Mouse (Mus musculus) limb, embryonic 12.5 days (tissue): ENCODE measurements around the gene Ifitm2. TPM values are rescaled to one million over a fixed set of nuclear protein-coding genes. Genes with fewer than 3 reads are reported as not detected.

ENCODE experiments used
- ATAC-seq: fragments of 200-750 bp; cut with Nextera tagmentation; 2 replicates; pipeline ENCODE4 v1.8.0; 2017; ENCODE audit warnings: low read depth, moderate TSS enrichment; ENCODE audit not compliant: insufficient number of reproducible peaks, insufficient read depth, low FRiP score, low TSS enrichment
- H3K27ac ChIP-seq: fragments of 300-500 bp; sonication (generic); 2 replicates; pipeline ENCODE4 v1.5.1; 2016; ENCODE audit warnings: mild to moderate bottlenecking, moderate library complexity
- H3K27me3 ChIP-seq: fragments of 300-500 bp; sonication (generic); 2 replicates; pipeline ENCODE4 v1.6.1; 2016; ENCODE audit warnings: mild to moderate bottlenecking, moderate library complexity
- H3K36me3 ChIP-seq: fragments of 300-500 bp; sonication (generic); 2 replicates; pipeline ENCODE4 v1.6.1; 2016; ENCODE audit warnings: mild to moderate bottlenecking, moderate library complexity
- H3K4me1 ChIP-seq: fragments of 300-500 bp; sonication (generic); replicated peaks from 2 replicates; pipeline ENCODE4 v1.6.1; 2016
- H3K4me2 ChIP-seq: fragments of 300-500 bp; sonication (generic); 2 replicates; pipeline ENCODE4 v1.6.1; 2016; ENCODE audit warnings: mild to moderate bottlenecking, moderate library complexity
- H3K4me3 ChIP-seq: fragments of 300-500 bp; sonication (generic); replicated peaks from 2 replicates; pipeline ENCODE4 v1.5.1; 2016; ENCODE audit warnings: mild to moderate bottlenecking
- H3K9ac ChIP-seq: fragments of 300-500 bp; sonication (generic); replicated peaks from 2 replicates; pipeline ENCODE4 v1.6.1; 2016; ENCODE audit warnings: mild to moderate bottlenecking, moderate library complexity
- H3K9me3 ChIP-seq: fragments of 300-500 bp; sonication (generic); 2 replicates; pipeline ENCODE4 v1.6.1; 2016; ENCODE audit warnings: mild to moderate bottlenecking, moderate library complexity
- WGBS: fragments of 180-500 bp; shearing (Covaris S2); methylation state at CpG from one replicate; pipeline ENCODE4 v1.1.7; 2016; 5-methylcytosine and 5-hydroxymethylcytosine counted together
- polyA plus RNA-seq: library from polyadenylated mRNA; unstranded; fragments of >200 nt; fragmentation: Nextera tagmentation; extraction: Ambion mirVana; gene quantifications from 2 replicates; pipeline ENCODE4 v1.2.1, GENCODE M21; 2016

Gene Ifitm2
- polyA plus RNA-seq, 1 experiment from 2014 or later, result 941 TPM

- no peak for ATAC-seq
- Histone ChIP-seq H3K4me3 (no peak overlapping the region), H3K9me3 (no peaks in the 10 kb centered on the region), H3K4me2 (no peak overlapping the region), H3K27ac (peak overlapping the region; percentile 53; the same call in 1 of the 2 replicates), H3K9ac (no peak overlapping the region), H3K27me3 (no peaks in the 10 kb centered on the region), H3K4me1 (peaks cover 37% of the 10 kb centered on the region), H3K36me3 (peaks cover 37% of the 10 kb centered on the region)
- WGBS, result 87% methylated on average over 10 of the region's 10 CpGs
Measured at GRCm38 (mm10) chr7:140942811-140943210, 13.0 kb downstream of the Ifitm2 start.

- Histone ChIP-seq H3K4me2 (peak overlapping the region; percentile 70), H3K9ac (peak overlapping the region; percentile 75), H3K27ac (peak overlapping the region; percentile 83), H3K4me1 (peaks cover 37% of the 10 kb centered on the region), H3K27me3 (no peaks in the 10 kb centered on the region), H3K36me3 (peaks cover 32% of the 10 kb centered on the region), H3K9me3 (no peaks in the 10 kb centered on the region), H3K4me3 (peak overlapping the region; percentile 55)
- no peak for ATAC-seq
- WGBS, result 49% methylated on average over 9 of the region's 9 CpGs
Measured at GRCm38 (mm10) chr7:140942341-140942740, 13.4 kb downstream of the Ifitm2 start.

GRCm38 (mm10) chr7:140941222-140942051, 14.3 kb downstream of the Ifitm2 start, which contains the start of gene Pgghg:
Gene Pgghg, plus strand, starts transcription at chr7:140941391.
- Histone ChIP-seq H3K4me2 (peak within 1 kb of the TSS; percentile 70), H3K9me3 (no peaks in the 10 kb centered on the region), H3K27ac (peak within 1 kb of the TSS; percentile 84), H3K27me3 (peaks cover 6% of the 10 kb centered on the region; the same call in 1 of the 2 replicates), H3K4me1 (peaks cover 37% of the 10 kb centered on the region), H3K4me3 (peak within 1 kb of the TSS; percentile 55), H3K9ac (peak within 1 kb of the TSS; percentile 75), H3K36me3 (peaks cover 23% of the 10 kb centered on the region)
- WGBS, result 2% methylated on average over 33 of the region's 33 CpGs
- peak; percentile 83 for ATAC-seq

- ATAC-seq, result peak; percentile 43
- Histone ChIP-seq H3K4me3 (peak overlapping the region; percentile 12; the same call in 1 of the 2 replicates), H3K9ac (peak overlapping the region; percentile 37; the same call in 1 of the 2 replicates), H3K4me2 (peak overlapping the region; percentile 50), H3K4me1 (peaks cover 40% of the 10 kb centered on the region), H3K9me3 (no peaks in the 10 kb centered on the region), H3K27ac (peak overlapping the region; percentile 84), H3K27me3 (peaks cover 15% of the 10 kb centered on the region), H3K36me3 (peaks cover 6% of the 10 kb centered on the region; the same call in 1 of the 2 replicates)
- 0% methylated on average over 8 of the region's 8 CpGs for WGBS
Measured at GRCm38 (mm10) chr7:140939669-140940171, 16.1 kb downstream of the Ifitm2 start.

GRCm38 (mm10) chr7:140938896-140939295, 16.9 kb downstream of the Ifitm2 start:
- WGBS, result 27% methylated on average over 2 of the region's 2 CpGs
- Histone ChIP-seq H3K4me3 (no peak overlapping the region), H3K27me3 (peaks cover 17% of the 10 kb centered on the region), H3K4me2 (peak overlapping the region; percentile 50), H3K9ac (no peak overlapping the region), H3K36me3 (no peaks in the 10 kb centered on the region), H3K27ac (peak overlapping the region; percentile 84; the same call in 1 of the 2 replicates), H3K4me1 (peaks cover 40% of the 10 kb centered on the region), H3K9me3 (no peaks in the 10 kb centered on the region)
- ATAC-seq, result no peak

GRCm38 (mm10) chr7:140938436-140938835, 17.4 kb downstream of the Ifitm2 start:
- H3K4me1 ChIP-seq, result peaks cover 40% of the 10 kb centered on the region
- no peaks in the 10 kb centered on the region for H3K36me3 ChIP-seq
- no peak overlapping the region for H3K4me3 ChIP-seq
- H3K9ac ChIP-seq, result no peak overlapping the region
- peaks cover 17% of the 10 kb centered on the region for H3K27me3 ChIP-seq
- no peaks in the 10 kb centered on the region for H3K9me3 ChIP-seq
- WGBS, result 45% methylated on average over 3 of the region's 3 CpGs
- no peak for ATAC-seq
- no peak overlapping the region for H3K4me2 ChIP-seq
- no peak overlapping the region for H3K27ac ChIP-seq

- peaks cover 39% of the 10 kb centered on the region for H3K27me3 ChIP-seq
Measured at GRCm38 (mm10) chr7:140927181-140927580, 28.6 kb downstream of the Ifitm2 start.

GRCm38 (mm10) chr7:140923070-140923775, 32.6 kb downstream of the Ifitm2 start:
- Histone ChIP-seq H3K27ac (no peak overlapping the region), H3K36me3 (no peaks in the 10 kb centered on the region), H3K9ac (no peak overlapping the region), H3K4me1 (peaks cover 14% of the 10 kb centered on the region), H3K27me3 (peaks cover 75% of the 10 kb centered on the region), H3K4me2 (peak overlapping the region; percentile 66), H3K4me3 (peak overlapping the region; percentile 39), H3K9me3 (no peaks in the 10 kb centered on the region)
- ATAC-seq, result no peak
- 24% methylated on average over 30 of the region's 30 CpGs for WGBS

More at GRCm38 (mm10) chr7:140927181-140927580, 28.6 kb downstream of the Ifitm2 start:
- WGBS, result 82% methylated on average over 6 of the region's 6 CpGs
- H3K36me3 ChIP-seq, result no peaks in the 10 kb centered on the region
- H3K9ac ChIP-seq, result no peak overlapping the region
- H3K4me1 ChIP-seq, result peaks cover 10% of the 10 kb centered on the region
- H3K4me2 ChIP-seq, result no peak overlapping the region
- no peak overlapping the region for H3K27ac ChIP-seq
- no peak overlapping the region for H3K4me3 ChIP-seq
- 0 out of 2 replicates have a peak, but pooled peaks cover 5% of the 10 kb centered on the region for H3K9me3 ChIP-seq
- no peak for ATAC-seq

GRCm38 (mm10) chr7:140922398-140923069, 33.3 kb downstream of the Ifitm2 start:
- H3K9me3 ChIP-seq, result no peaks in the 10 kb centered on the region
- WGBS, result 1% methylated on average over 49 of the region's 49 CpGs
- H3K4me1 ChIP-seq, result peaks cover 14% of the 10 kb centered on the region
- peak overlapping the region; percentile 39 for H3K4me3 ChIP-seq
- H3K4me2 ChIP-seq, result peak overlapping the region; percentile 66
- peak overlapping the region; percentile 42; the same call in 1 of the 2 replicates for H3K9ac ChIP-seq
- no peaks in the 10 kb centered on the region for H3K36me3 ChIP-seq
- ATAC-seq, result no peak
- no peak overlapping the region for H3K27ac ChIP-seq
- peaks cover 80% of the 10 kb centered on the region for H3K27me3 ChIP-seq

GRCm38 (mm10) chr7:140921225-140921975, 34.4 kb downstream of the Ifitm2 start:
- Histone ChIP-seq H3K9me3 (no peaks in the 10 kb centered on the region), H3K4me3 (no peak overlapping the region), H3K4me2 (peak overlapping the region; percentile 66; the same call in 1 of the 2 replicates), H3K27me3 (peaks cover 81% of the 10 kb centered on the region), H3K27ac (no peak overlapping the region), H3K9ac (no peak overlapping the region), H3K4me1 (peaks cover 14% of the 10 kb centered on the region), H3K36me3 (no peaks in the 10 kb centered on the region)
- 28% methylated on average over 22 of the region's 22 CpGs for WGBS
- ATAC-seq, result no peak
